Mouse (Mus musculus) left cerebral cortex, postnatal 4 days (tissue): ENCODE data around the gene Tigit. TPM values are rescaled to one million over a fixed set of nuclear protein-coding genes. Genes with fewer than 3 reads are reported as not detected.

Experiments used
- DNase-seq: peaks from one replicate; pipeline ENCODE4 v3.0.0-alpha.2; 2022
- intact Hi-C: fragments of 180-260 bp; cut with DNase I; formaldehyde crosslinking; loops from one replicate; pipeline ENCODE4 v1.15.1; 2025
- total RNA-seq, 2 experiments: library from RNA; stranded (reverse); gene quantifications; 2 replicates each; pipeline ENCODE4 v1.2.3; 2021

Gene Tigit
- total RNA-seq: not detected

GRCm38 (mm10) chr16:43663978-43664579 is at the start of gene Tigit:
Gene Tigit (minus strand): TSS chr16:43664146.
- DNase-seq: no peak
- intact Hi-C loops: no loop called here

GRCm38 (mm10) chr16:43711361-43711760 is 47.4 kb upstream of the Tigit start:
- intact Hi-C loops: no loop called here
- no peak for DNase-seq

GRCm38 (mm10) chr16:43710651-43711050 is 46.7 kb upstream of the Tigit start:
- intact Hi-C loops: no loop called here
- DNase-seq: no peak

GRCm38 (mm10) chr16:43710134-43710475 is 46.2 kb upstream of the Tigit start:
- intact Hi-C loops: no loop called here
- no peak for DNase-seq

- no peak for DNase-seq
- intact Hi-C loops: no loop called here
Measured at GRCm38 (mm10) chr16:43709432-43710133, 45.6 kb upstream of the Tigit start.

- DNase-seq: peak; percentile 46
- intact Hi-C loops: no loop called here
Measured at GRCm38 (mm10) chr16:43709062-43709413, 45.1 kb upstream of the Tigit start.

- intact Hi-C loops: no loop called here
- DNase-seq: no peak
Measured at GRCm38 (mm10) chr16:43708335-43709061, 44.6 kb upstream of the Tigit start.

GRCm38 (mm10) chr16:43701765-43702504 is 38.0 kb upstream of the Tigit start:
- intact Hi-C loops: no loop called here
- no peak for DNase-seq

GRCm38 (mm10) chr16:43700575-43700974 is 36.6 kb upstream of the Tigit start:
- intact Hi-C loops: no loop called here
- no peak for DNase-seq

GRCm38 (mm10) chr16:43698735-43699649 is 35.0 kb upstream of the Tigit start:
- intact Hi-C loops: no loop called here
- no peak for DNase-seq

GRCm38 (mm10) chr16:43697772-43698171 is 33.8 kb upstream of the Tigit start:
- no peak for DNase-seq

GRCm38 (mm10) chr16:43695852-43696251 is 31.9 kb upstream of the Tigit start:
- intact Hi-C loops: no loop called here
- DNase-seq: no peak

More at GRCm38 (mm10) chr16:43697772-43698171, 33.8 kb upstream of the Tigit start:
- intact Hi-C loops: no loop called here

- intact Hi-C loops: no loop called here
- DNase-seq: no peak
Measured at GRCm38 (mm10) chr16:43694104-43694503, 30.2 kb upstream of the Tigit start.

GRCm38 (mm10) chr16:43692611-43693010 is 28.7 kb upstream of the Tigit start:
- no peak for DNase-seq
- intact Hi-C loops: no loop called here

GRCm38 (mm10) chr16:43691741-43692140 is 27.8 kb upstream of the Tigit start:
- intact Hi-C loops: no loop called here
- no peak for DNase-seq

- DNase-seq: no peak
- intact Hi-C loops: no loop called here
Measured at GRCm38 (mm10) chr16:43690912-43691311, 27.0 kb upstream of the Tigit start.

- intact Hi-C loops: no loop called here
Measured at GRCm38 (mm10) chr16:43690211-43690690, 26.3 kb upstream of the Tigit start.

GRCm38 (mm10) chr16:43687968-43688367 is 24.0 kb upstream of the Tigit start:
- DNase-seq: no peak
- intact Hi-C loops: no loop called here

More at GRCm38 (mm10) chr16:43690211-43690690, 26.3 kb upstream of the Tigit start:
- DNase-seq: no peak

GRCm38 (mm10) chr16:43674400-43674799 is 10.5 kb upstream of the Tigit start:
- intact Hi-C loops: no loop called here
- DNase-seq: no peak

- intact Hi-C loops: no loop called here
- DNase-seq: no peak
Measured at GRCm38 (mm10) chr16:43672697-43673096, 8.8 kb upstream of the Tigit start.
